Mouse (Mus musculus) cerebellum, postnatal 25 days (tissue): Measurements from ENCODE around the gene Pknox2.
A peak's percentile ranks its signal among the peaks of the same experiment; 100 is the strongest.

Experiments used
- DNase-seq, 2 experiments: peaks; one replicate each; pipeline ENCODE4 v3.0.0; 2021; ENCODE audit warnings: mixed read lengths in 2 of 2

The Pknox2 gene

GRCm38 (mm10) chr9:37098600-37098999 is 48.6 kb downstream of the Pknox2 start:
- peak in 1 of 2 experiments; percentile 62 for DNase-seq

- DNase-seq: peak; percentile 45 to 58
These were observed 52.8 kb downstream of the Pknox2 start for GRCm38 (mm10) chr9:37094230-37094990.

- DNase-seq: no peak
These were observed 54.1 kb downstream of the Pknox2 start for GRCm38 (mm10) chr9:37093086-37093485.

GRCm38 (mm10) chr9:37089894-37090652 is 57.1 kb downstream of the Pknox2 start:
- DNase-seq: no peak

- DNase-seq: peak; percentile 37 to 68
These were observed 61.8 kb downstream of the Pknox2 start for GRCm38 (mm10) chr9:37085370-37085769.

GRCm38 (mm10) chr9:37082246-37082645 is 65.0 kb downstream of the Pknox2 start:
- DNase-seq: no peak

GRCm38 (mm10) chr9:37080309-37080708 is 66.9 kb downstream of the Pknox2 start:
- DNase-seq: no peak

- DNase-seq: no peak
These were observed 70.2 kb downstream of the Pknox2 start for GRCm38 (mm10) chr9:37077063-37077418.

GRCm38 (mm10) chr9:37076386-37077062 is 70.7 kb downstream of the Pknox2 start:
- peak in 1 of 2 experiments; percentile 30 for DNase-seq

GRCm38 (mm10) chr9:37075903-37076302 is 71.3 kb downstream of the Pknox2 start:
- DNase-seq: no peak

- DNase-seq: peak; percentile 47 to 66
These were observed 77.6 kb downstream of the Pknox2 start for GRCm38 (mm10) chr9:37069391-37070312.

- DNase-seq: no peak
These were observed 79.8 kb downstream of the Pknox2 start for GRCm38 (mm10) chr9:37067473-37067830.

- no peak for DNase-seq
These were observed 80.3 kb downstream of the Pknox2 start for GRCm38 (mm10) chr9:37066732-37067472.

- DNase-seq: no peak
These were observed 85.6 kb downstream of the Pknox2 start for GRCm38 (mm10) chr9:37061627-37062026.

GRCm38 (mm10) chr9:37054703-37055102 is 92.5 kb downstream of the Pknox2 start:
- no peak for DNase-seq

- DNase-seq: no peak
These were observed 93.3 kb downstream of the Pknox2 start for GRCm38 (mm10) chr9:37053601-37054512.

- DNase-seq: no peak
These were observed 94.2 kb downstream of the Pknox2 start for GRCm38 (mm10) chr9:37053041-37053440.

GRCm38 (mm10) chr9:37051669-37052068 is 95.5 kb downstream of the Pknox2 start:
- no peak for DNase-seq

GRCm38 (mm10) chr9:37047490-37047889 is 99.7 kb downstream of the Pknox2 start:
- DNase-seq: no peak

- DNase-seq: no peak
These were observed 101.3 kb downstream of the Pknox2 start for GRCm38 (mm10) chr9:37045875-37046274.

- DNase-seq: no peak
These were observed 103.0 kb downstream of the Pknox2 start for GRCm38 (mm10) chr9:37044165-37044564.
